Mouse (Mus musculus): Measurements from ENCODE around the gene Ethe1. TPM values are rescaled to one million over a fixed set of nuclear protein-coding genes. Genes with fewer than 3 reads are reported as not detected.

Ethe1 gene
- total RNA-seq (2014; rRNA removed): 71.1 and 91.4 TPM in 2 replicates
- 227 and 244 TPM in 2 replicates for polyA plus RNA-seq (2012; rRNA removed)

GRCm38 (mm10) chr7:24587330-24588105, at the start of gene Ethe1, which contains the start of gene Zfp575:
TSS of gene Ethe1 (plus strand) at chr7:24587543.
TSS of gene Zfp575 (minus strand) at chr7:24587641.
- no peaks in the 10 kb centered on the region; the same call in 1 of the 2 replicates for H3K4me1 ChIP-seq (ENCODE audit: control insufficient read depth, insufficient read depth, low read length)
- no peak for TF ChIP-seq POLR2A (IDR thresholded peaks at IDR 0.05; ENCODE audit: extremely low read depth, insufficient read depth, low read length)
- no peak for TF ChIP-seq CTCF (IDR thresholded peaks at IDR 0.05; ENCODE audit: low read depth, low read length)
- H3K4me3 ChIP-seq (ENCODE audit: insufficient read depth, low read depth, low read length): peak within 1 kb of the TSS; percentile 32; the same call in 1 of the 2 replicates
- H3K27me3 ChIP-seq (ENCODE audit: control insufficient read depth, insufficient read depth, low read length): peaks cover 3% of the 10 kb centered on the region; the same call in 1 of the 2 replicates
- no peaks in the 10 kb centered on the region for H3K79me2 ChIP-seq (ENCODE audit: control insufficient read depth, insufficient read depth, low read length)
- H3K27ac ChIP-seq (replicated peaks; ENCODE audit: insufficient read depth, low read depth, low read length): no peak within 1 kb of the TSS
- DNase-seq (ENCODE audit: extremely low read depth, low read depth, low spot score): no peak
- H3K36me3 ChIP-seq (ENCODE audit: control insufficient read depth, insufficient read depth, low read length): no peaks in the 10 kb centered on the region
- H3K9ac ChIP-seq (ENCODE audit: low read depth, low read length): peak within 1 kb of the TSS; percentile 21; the same call in 1 of the 2 replicates
- 25% methylated on average over 30 of the region's 30 CpGs for WGBS

DNA sequence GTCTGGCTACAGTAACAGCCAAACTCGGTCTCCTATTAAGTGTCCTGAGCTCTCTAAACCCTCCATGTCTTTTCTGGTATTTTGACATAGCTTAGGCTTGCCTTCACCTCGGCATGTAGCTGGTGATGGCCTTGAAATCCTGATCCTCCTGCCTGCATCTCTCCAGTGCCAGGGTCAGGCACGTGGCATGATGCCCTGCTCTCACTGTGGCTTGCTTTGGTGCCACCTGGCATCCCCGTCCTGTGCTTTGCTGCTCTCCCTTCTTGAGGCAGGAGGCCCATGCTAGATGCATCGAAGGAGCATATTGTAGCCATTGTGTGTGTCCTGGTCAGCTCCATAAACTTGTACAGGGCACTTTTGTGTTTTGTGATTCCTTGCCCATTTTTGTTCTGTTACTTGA, 49.8 kb upstream of the Ethe1 start:
- Histone ChIP-seq H3K79me2 (ENCODE audit: control insufficient read depth, insufficient read depth, low read length) (no peaks in the 10 kb centered on the region; the same call in 1 of the 2 replicates), H3K27me3 (ENCODE audit: control insufficient read depth, insufficient read depth, low read length) (no peaks in the 10 kb centered on the region), H3K27ac (replicated peaks; ENCODE audit: insufficient read depth, low read depth, low read length) (no peak overlapping the region), H3K9ac (ENCODE audit: low read depth, low read length) (no peak overlapping the region), H3K36me3 (ENCODE audit: control insufficient read depth, insufficient read depth, low read length) (no peaks in the 10 kb centered on the region; the same call in 1 of the 2 replicates), H3K4me3 (ENCODE audit: insufficient read depth, low read depth, low read length) (no peak overlapping the region), H3K4me1 (ENCODE audit: control insufficient read depth, insufficient read depth, low read length) (peaks cover 5% of the 10 kb centered on the region)
- WGBS: 37% methylated on average over 5 of the region's 5 CpGs
- TF ChIP-seq CTCF (IDR thresholded peaks at IDR 0.05; ENCODE audit: low read depth, low read length): no peak
- no peak for TF ChIP-seq POLR2A (IDR thresholded peaks at IDR 0.05; ENCODE audit: extremely low read depth, insufficient read depth, low read length)
- peak; percentile 62 for DNase-seq (ENCODE audit: extremely low read depth, low read depth, low spot score)

DNA sequence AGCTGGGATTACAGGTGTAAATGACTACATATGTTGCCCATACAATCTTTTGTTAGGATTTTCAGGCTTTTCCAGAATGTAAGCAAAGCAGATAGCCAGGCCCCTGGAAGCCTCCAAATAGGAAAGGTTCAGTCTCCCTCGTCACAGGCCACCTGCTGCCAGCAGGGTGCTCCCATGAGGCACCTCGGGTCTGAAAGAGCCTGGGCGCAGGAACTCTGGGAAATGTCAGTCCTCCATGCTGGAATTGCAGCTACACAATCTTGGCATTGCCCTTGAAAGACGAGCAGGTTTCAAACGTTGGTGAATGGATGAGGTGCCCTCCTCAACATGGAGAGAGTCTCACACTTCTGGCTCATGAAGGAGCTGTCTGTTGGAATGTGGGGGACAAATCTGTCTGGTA, 49.2 kb upstream of the Ethe1 start:
- Histone ChIP-seq H3K9ac (ENCODE audit: low read depth, low read length) (no peak overlapping the region), H3K79me2 (ENCODE audit: control insufficient read depth, insufficient read depth, low read length) (no peaks in the 10 kb centered on the region; the same call in 1 of the 2 replicates), H3K36me3 (ENCODE audit: control insufficient read depth, insufficient read depth, low read length) (no peaks in the 10 kb centered on the region; the same call in 1 of the 2 replicates), H3K4me1 (ENCODE audit: control insufficient read depth, insufficient read depth, low read length) (peaks cover 5% of the 10 kb centered on the region), H3K27me3 (ENCODE audit: control insufficient read depth, insufficient read depth, low read length) (no peaks in the 10 kb centered on the region), H3K27ac (replicated peaks; ENCODE audit: insufficient read depth, low read depth, low read length) (no peak overlapping the region), H3K4me3 (ENCODE audit: insufficient read depth, low read depth, low read length) (no peak overlapping the region)
- peak; percentile 49 for DNase-seq (ENCODE audit: extremely low read depth, low read depth, low spot score)
- WGBS: 9% methylated on average over 5 of the region's 5 CpGs
- no peak for TF ChIP-seq POLR2A (IDR thresholded peaks at IDR 0.05; ENCODE audit: extremely low read depth, insufficient read depth, low read length)
- TF ChIP-seq CTCF (IDR thresholded peaks at IDR 0.05; ENCODE audit: low read depth, low read length): peak; percentile 44

DNA sequence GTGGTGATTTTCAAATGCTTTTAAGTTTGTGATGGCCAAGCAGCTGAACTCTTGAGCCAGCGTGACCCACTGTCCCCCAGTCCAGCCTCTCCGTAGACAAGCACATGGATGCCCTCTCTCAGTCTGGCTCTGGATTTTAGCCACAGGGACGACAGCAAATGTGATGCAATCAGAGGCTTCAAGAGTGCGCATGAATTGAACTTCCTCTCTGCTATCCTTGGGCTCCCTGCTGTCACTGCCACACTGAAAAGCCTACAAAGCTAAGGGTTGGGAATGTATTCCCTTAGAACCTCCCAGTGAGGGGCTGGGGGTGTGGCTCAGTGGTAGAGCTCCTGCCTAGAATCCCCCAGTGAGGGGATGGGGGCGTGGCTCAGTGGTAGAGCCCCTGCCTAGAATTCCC, 48.6 kb upstream of the Ethe1 start:
- Histone ChIP-seq H3K27me3 (ENCODE audit: control insufficient read depth, insufficient read depth, low read length) (no peaks in the 10 kb centered on the region), H3K79me2 (ENCODE audit: control insufficient read depth, insufficient read depth, low read length) (no peaks in the 10 kb centered on the region; the same call in 1 of the 2 replicates), H3K9ac (ENCODE audit: low read depth, low read length) (no peak overlapping the region), H3K4me3 (ENCODE audit: insufficient read depth, low read depth, low read length) (no peak overlapping the region), H3K4me1 (ENCODE audit: control insufficient read depth, insufficient read depth, low read length) (peaks cover 5% of the 10 kb centered on the region), H3K36me3 (ENCODE audit: control insufficient read depth, insufficient read depth, low read length) (no peaks in the 10 kb centered on the region), H3K27ac (replicated peaks; ENCODE audit: insufficient read depth, low read depth, low read length) (no peak overlapping the region)
- TF ChIP-seq CTCF (IDR thresholded peaks at IDR 0.05; ENCODE audit: low read depth, low read length) (no peak), POLR2A (IDR thresholded peaks at IDR 0.05; ENCODE audit: extremely low read depth, insufficient read depth, low read length) (no peak)
- peak; percentile 82 for DNase-seq (ENCODE audit: extremely low read depth, low read depth, low spot score)
- WGBS: 33% methylated on average over 5 of the region's 5 CpGs

GRCm38 (mm10) chr7:24539686-24540085, 47.7 kb upstream of the Ethe1 start:
- no peak overlapping the region for H3K9ac ChIP-seq (ENCODE audit: low read depth, low read length)
- H3K27me3 ChIP-seq (ENCODE audit: control insufficient read depth, insufficient read depth, low read length): no peaks in the 10 kb centered on the region
- WGBS: 86% methylated on average over 4 of the region's 4 CpGs
- DNase-seq (ENCODE audit: extremely low read depth, low read depth, low spot score): no peak
- no peaks in the 10 kb centered on the region for H3K36me3 ChIP-seq (ENCODE audit: control insufficient read depth, insufficient read depth, low read length)
- TF ChIP-seq POLR2A (IDR thresholded peaks at IDR 0.05; ENCODE audit: extremely low read depth, insufficient read depth, low read length) (no peak), CTCF (IDR thresholded peaks at IDR 0.05; ENCODE audit: low read depth, low read length) (no peak)
- H3K4me1 ChIP-seq (ENCODE audit: control insufficient read depth, insufficient read depth, low read length): peaks cover 5% of the 10 kb centered on the region
- H3K79me2 ChIP-seq (ENCODE audit: control insufficient read depth, insufficient read depth, low read length): no peaks in the 10 kb centered on the region
- H3K4me3 ChIP-seq (ENCODE audit: insufficient read depth, low read depth, low read length): no peak overlapping the region
- H3K27ac ChIP-seq (replicated peaks; ENCODE audit: insufficient read depth, low read depth, low read length): no peak overlapping the region

DNA sequence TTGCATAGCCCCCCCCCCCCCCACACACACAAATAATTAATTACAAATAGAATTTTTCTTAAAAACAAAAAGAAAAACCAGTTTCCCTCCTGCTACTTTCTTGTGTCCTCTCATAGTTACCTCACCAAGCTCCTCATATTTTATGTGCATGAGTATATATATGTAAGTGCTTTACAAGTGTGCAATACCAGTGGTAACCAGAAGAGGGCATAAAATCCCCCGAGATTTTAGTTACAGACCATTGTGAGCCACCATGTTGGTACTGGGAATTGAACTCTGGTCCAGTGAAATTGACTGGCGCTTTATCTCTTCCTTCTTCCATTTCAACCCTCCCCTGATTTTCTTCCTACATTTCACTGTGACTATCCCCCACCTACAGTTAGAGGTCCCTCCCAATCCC, 42.8 kb upstream of the Ethe1 start:
- no peak overlapping the region for H3K4me3 ChIP-seq (ENCODE audit: insufficient read depth, low read depth, low read length)
- TF ChIP-seq CTCF (IDR thresholded peaks at IDR 0.05; ENCODE audit: low read depth, low read length): 0 out of 2 replicates have a peak, but pooled peaks have one; percentile 20
- TF ChIP-seq POLR2A (IDR thresholded peaks at IDR 0.05; ENCODE audit: extremely low read depth, insufficient read depth, low read length): no peak
- no peak overlapping the region for H3K27ac ChIP-seq (replicated peaks; ENCODE audit: insufficient read depth, low read depth, low read length)
- no peak overlapping the region for H3K9ac ChIP-seq (ENCODE audit: low read depth, low read length)
- peaks cover 8% of the 10 kb centered on the region; the same call in 1 of the 2 replicates for H3K79me2 ChIP-seq (ENCODE audit: control insufficient read depth, insufficient read depth, low read length)
- WGBS: 91% methylated on average over 2 of the region's 2 CpGs
- no peaks in the 10 kb centered on the region for H3K36me3 ChIP-seq (ENCODE audit: control insufficient read depth, insufficient read depth, low read length)
- no peak for DNase-seq (ENCODE audit: extremely low read depth, low read depth, low spot score)
- peaks cover 10% of the 10 kb centered on the region for H3K4me1 ChIP-seq (ENCODE audit: control insufficient read depth, insufficient read depth, low read length)
- no peaks in the 10 kb centered on the region for H3K27me3 ChIP-seq (ENCODE audit: control insufficient read depth, insufficient read depth, low read length)

All from liver, adult 2 months (tissue).